Mouse (Mus musculus) heart, postnatal 0 days (tissue): ENCODE measurements at regions not wholly inside any gene's neighbourhood (a gene's known extent, or its start where the extent isn't known, plus 50 kb on each side); places are given as distances from the start of the nearest gene placed in this dataset.

ENCODE experiments used
- CTCF ChIP-seq: IDR thresholded peaks from 2 replicates; pipeline ENCODE4 v1.5.1; 2016; ENCODE audit warnings: antibody characterized with exemption, control low read depth, low read depth
- EP300 ChIP-seq: IDR thresholded peaks from 2 replicates; pipeline ENCODE4 v1.6.1; 2016; ENCODE audit warnings: antibody characterized with exemption, low read depth

GRCm38 (mm10) chr12:50187332-50187731 lies 461.6 kb downstream of the Prkd1 start:
- TF ChIP-seq CTCF = no peak
- no peak for TF ChIP-seq EP300
